Comparison of ENCODE assay signal across 9 mouse cellular contexts in the genomic region with DNA sequence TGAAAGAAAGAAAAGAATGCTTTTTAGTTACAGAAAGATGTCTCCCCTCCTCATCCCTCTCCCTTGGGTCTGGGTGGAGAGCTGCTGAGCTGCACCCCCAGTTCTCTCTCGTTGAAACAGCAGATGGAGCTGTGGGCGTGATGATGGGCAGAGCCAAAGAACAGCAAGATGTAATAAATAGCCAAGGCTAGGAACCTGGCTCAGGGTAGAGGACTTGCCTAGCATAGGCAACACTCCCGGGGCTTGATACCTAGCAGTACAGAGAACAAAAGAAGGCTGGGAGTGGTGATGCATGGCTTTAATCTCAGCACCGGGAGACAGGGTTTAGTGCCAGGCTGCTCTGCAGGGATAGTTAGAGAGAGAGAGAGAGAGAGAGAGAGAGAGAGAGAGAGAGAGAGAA. TPM values are rescaled to one million over a fixed set of nuclear protein-coding genes. Genes with fewer than 3 reads are reported as not detected.
DNase-seq lines count a peak whose midpoint lies in the region.
"Had no signal": no experiment of that assay in that cellular context is flagged by ENCODE, and none has a peak within 500 bp of the region (broad histone marks: within the 10 kb centered on the region; RNA-seq: fewer than 3 reads in every experiment).

No protein-coding gene starts in this region.

- intact Hi-C loops in left cerebral cortex, postnatal 10 days (cut with DNase I), result no loop called here

- DNase-seq in cerebellum, adult 11 months, result peak; percentile 75
- peak; percentile 93 for DNase-seq in cerebellum, adult 9-11 months
- DNase-seq in layer of hippocampus, adult 18-20 months (ENCODE audit: low spot score in 2 of 2), result peak; percentile 79 to 92
- peak; percentile 23 to 38 for DNase-seq in left cerebral cortex, postnatal 10 days (ENCODE audit: extremely low spot score in 1 of 2, low spot score in 2 of 2)
- no peak for DNase-seq in lung, postnatal 14 days
- no peak for DNase-seq in ovary, adult 18-20 months (ENCODE audit: low spot score)
- no peak for DNase-seq in adrenal gland, postnatal 36 days
- no peak for DNase-seq in urinary bladder, postnatal 36 days (ENCODE audit: low spot score in 2 of 2)
- DNase-seq: thymus, adult 2 months had no signal

RNA-seq across cellular contexts. Expression of a gene that starts 50.9 kb away (rescaled TPM):
- 10 to 100 TPM; 19.9 to 23.1 TPM for total RNA-seq in layer of hippocampus, adult 18-20 months (2021)
- total RNA-seq in left cerebral cortex, postnatal 10 days (2021), result 10 to 100 TPM; 17.3 to 17.6 TPM
- 1 to 10 TPM; 9.1 to 9.7 TPM for total RNA-seq in adrenal gland, postnatal 36 days (2021)

RNA-seq across cellular contexts. Expression of a gene that starts 54.7 kb away (rescaled TPM):
- 10 to 100 TPM; 27.9 to 28.6 TPM for total RNA-seq in layer of hippocampus, adult 18-20 months (2021)
- total RNA-seq in left cerebral cortex, postnatal 10 days (2021), result 10 to 100 TPM; 32.3 to 35.3 TPM
- total RNA-seq in adrenal gland, postnatal 36 days (2021), result 10 to 100 TPM; 17.9 to 20.3 TPM

Comparison
In these comparisons a context has a peak if more than half of its experiments do, and no peak if none do; other contexts are left out.
1. DNase-seq: peak in cerebellum, adult 11 months (single experiment), cerebellum, adult 9-11 months (single experiment), layer of hippocampus, adult 18-20 months (2 of 2) and left cerebral cortex, postnatal 10 days (2 of 2); none in lung, postnatal 14 days (single experiment), ovary, adult 18-20 months (single experiment), adrenal gland, postnatal 36 days (0 of 2) and urinary bladder, postnatal 36 days (0 of 2).